Mouse (Mus musculus) thymus, adult 18-20 months (tissue): ENCODE data around the gene Vps54.

ENCODE experiments used
- DNase-seq, 2 experiments: peaks; one replicate each; pipeline ENCODE4 v3.0.0; 2022; ENCODE audit warnings: mixed read lengths in 2 of 2

Gene Vps54

DNA sequence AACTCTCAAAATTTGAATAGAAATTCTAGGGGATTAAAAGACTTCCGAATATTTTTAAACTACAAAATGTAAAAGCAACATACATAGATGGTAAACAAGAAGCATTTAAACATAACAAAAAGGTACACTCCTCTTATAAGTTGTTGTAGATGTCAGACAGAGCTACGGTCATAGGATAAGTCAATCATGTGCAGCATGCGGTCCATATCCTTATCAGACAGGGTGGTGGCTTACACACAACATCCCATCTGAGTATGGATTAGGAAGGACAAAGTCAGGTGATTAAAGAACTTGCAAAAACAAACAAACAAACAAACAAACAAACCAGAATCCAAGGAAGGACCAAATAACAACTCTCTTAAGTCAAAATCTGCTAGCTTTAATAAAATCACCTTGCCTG lies 106.9 kb downstream of the Vps54 start:
- DNase-seq = no peak

- DNase-seq = no peak
Observed at GRCm38 (mm10) chr11:21348890-21349289, 109.8 kb downstream of the Vps54 start.

GRCm38 (mm10) chr11:21351296-21351695 lies 112.2 kb downstream of the Vps54 start:
- DNase-seq = no peak

GRCm38 (mm10) chr11:21363144-21363940 lies 124.3 kb downstream of the Vps54 start:
- no peak for DNase-seq

GRCm38 (mm10) chr11:21368466-21368865 lies 129.4 kb downstream of the Vps54 start:
- no peak for DNase-seq

- no peak for DNase-seq
Observed at GRCm38 (mm10) chr11:21369248-21370016, 130.4 kb downstream of the Vps54 start.

GRCm38 (mm10) chr11:21370399-21371121 lies 131.5 kb downstream of the Vps54 start:
- DNase-seq = peak; percentile 73 to 81
